ENCODE assay signal across 44 mouse cellular contexts in the genomic region with DNA sequence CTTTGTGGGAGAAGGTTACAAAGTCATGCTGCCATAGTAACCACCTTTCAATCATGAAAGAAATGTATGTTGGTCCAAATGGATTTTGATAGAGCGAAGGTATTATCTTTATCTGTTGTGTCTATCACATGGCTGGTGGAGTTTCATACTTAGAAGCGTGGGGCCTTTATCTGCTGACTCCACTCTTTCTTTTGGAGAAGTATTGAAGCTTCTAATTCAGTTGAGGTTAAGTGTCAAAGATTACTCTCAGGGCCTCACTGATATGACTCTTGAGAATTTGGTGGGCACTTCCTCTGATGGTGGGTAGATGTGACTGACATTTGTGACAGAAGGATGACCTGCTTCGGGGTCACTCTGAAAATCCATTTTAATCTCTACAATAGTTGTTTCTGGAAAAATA. TPM values are rescaled to one million over a fixed set of nuclear protein-coding genes. Genes with fewer than 3 reads are reported as not detected.
"Had no signal": no experiment of that assay in that cellular context is flagged by ENCODE, and none has a peak within 500 bp of the region (broad histone marks: within the 10 kb centered on the region; RNA-seq: fewer than 3 reads in every experiment).

No protein-coding gene starts in this region.

- H3K4me1 ChIP-seq: heart, embryonic 12.5 days; heart, embryonic 13.5 days; heart, embryonic 15.5 days; hindbrain, embryonic 10.5 days; hindbrain, embryonic 12.5 days; hindbrain, embryonic 13.5 days; hindbrain, embryonic 15.5 days; intestine, embryonic 15.5 days; kidney, embryonic 15.5 days had no signal

- H3K27ac ChIP-seq: heart, embryonic 13.5 days; heart, embryonic 15.5 days; hindbrain, embryonic 10.5 days; hindbrain, embryonic 12.5 days; hindbrain, embryonic 13.5 days; hindbrain, embryonic 14.5 days; hindbrain, embryonic 15.5 days; hindbrain, postnatal 0 days; intestine, embryonic 15.5 days; kidney, embryonic 15.5 days; kidney, postnatal 0 days; layer of hippocampus, adult 2 months; left cerebral cortex, adult 2 months had no signal

- H3K9me3 ChIP-seq: heart, embryonic 12.5 days; heart, embryonic 13.5 days; heart, embryonic 15.5 days; hindbrain, embryonic 10.5 days; hindbrain, embryonic 12.5 days; hindbrain, embryonic 13.5 days; hindbrain, embryonic 15.5 days; intestine, embryonic 15.5 days; kidney, embryonic 15.5 days had no signal

- H3K36me3 ChIP-seq: heart, embryonic 12.5 days; heart, embryonic 13.5 days; heart, embryonic 15.5 days; hindbrain, embryonic 10.5 days; hindbrain, embryonic 12.5 days; hindbrain, embryonic 13.5 days; hindbrain, embryonic 15.5 days; intestine, embryonic 15.5 days; kidney, embryonic 15.5 days had no signal

- H3K4me3 ChIP-seq: heart, embryonic 12.5 days; heart, embryonic 13.5 days; heart, embryonic 15.5 days; hindbrain, embryonic 10.5 days; hindbrain, embryonic 12.5 days; hindbrain, embryonic 13.5 days; hindbrain, embryonic 15.5 days; intestine, embryonic 15.5 days; kidney, embryonic 15.5 days; layer of hippocampus, adult 2 months; left cerebral cortex, adult 2 months had no signal

- H3K4me2 ChIP-seq: heart, embryonic 11.5 days; heart, embryonic 12.5 days; heart, embryonic 13.5 days; heart, embryonic 15.5 days; hindbrain, embryonic 12.5 days; hindbrain, embryonic 13.5 days; hindbrain, embryonic 14.5 days; hindbrain, embryonic 15.5 days; intestine, embryonic 15.5 days; kidney, embryonic 15.5 days had no signal

- DNase-seq: heart, postnatal 14 days; heart, postnatal 36 days; heart, postnatal 4 days; kidney, adult 11 months; kidney, adult 18-20 months; kidney, adult 2 months; kidney, adult 8-10 months; kidney, adult 9 months; kidney, postnatal 10 days; kidney, postnatal 14 days; kidney, postnatal 25 days; kidney, postnatal 36 days; kidney, postnatal 4 days; layer of hippocampus, adult 9-11 months; layer of hippocampus, postnatal 36 days had no signal

- ATAC-seq: hindbrain, embryonic 16.5 days; hindbrain, postnatal 0 days; inflammation-experienced regulatory T-cells, adult 6 months; intestine, embryonic 15.5 days; intestine, embryonic 16.5 days; intestine, postnatal 0 days had no signal

- H3K27me3 ChIP-seq: heart, embryonic 12.5 days; heart, embryonic 13.5 days; heart, embryonic 15.5 days; hindbrain, embryonic 12.5 days; hindbrain, embryonic 13.5 days; hindbrain, embryonic 15.5 days; intestine, embryonic 15.5 days; kidney, embryonic 15.5 days had no signal

- H3K9ac ChIP-seq: heart, embryonic 12.5 days; heart, embryonic 13.5 days; heart, embryonic 15.5 days; hindbrain, embryonic 12.5 days; hindbrain, embryonic 13.5 days; hindbrain, embryonic 14.5 days; hindbrain, embryonic 15.5 days; intestine, embryonic 15.5 days; kidney, embryonic 15.5 days had no signal

RNA-seq across cellular contexts. Expression of a gene that starts 26.1 kb away (rescaled TPM):
- total RNA-seq: heart, postnatal 14 days; heart, postnatal 25 days; heart, postnatal 36 days; heart, postnatal 4 days; hematopoietic stem cell, adult 5-6 weeks; hindbrain, postnatal 0 days; layer of hippocampus, adult 18-20 months; layer of hippocampus, adult 2 months; layer of hippocampus, adult 8-10 months; layer of hippocampus, postnatal 10 days; layer of hippocampus, postnatal 14 days; layer of hippocampus, postnatal 25 days; layer of hippocampus, postnatal 36 days; left cerebral cortex, adult 18-20 months; left cerebral cortex, adult 2 months; left cerebral cortex, adult 8-10 months had no signal
- polyA plus RNA-seq: heart, embryonic 11.5 days; heart, embryonic 12.5 days; heart, embryonic 13.5 days; heart, postnatal 0 days; hindbrain, embryonic 12.5 days; hindbrain, embryonic 13.5 days; hindbrain, embryonic 14.5 days; hindbrain, embryonic 15.5 days; hindbrain, embryonic 16.5 days; inflammation-experienced regulatory T-cells, adult 6 months had no signal
